ENCODE assay signal across 30 mouse cellular contexts in the genomic region with DNA sequence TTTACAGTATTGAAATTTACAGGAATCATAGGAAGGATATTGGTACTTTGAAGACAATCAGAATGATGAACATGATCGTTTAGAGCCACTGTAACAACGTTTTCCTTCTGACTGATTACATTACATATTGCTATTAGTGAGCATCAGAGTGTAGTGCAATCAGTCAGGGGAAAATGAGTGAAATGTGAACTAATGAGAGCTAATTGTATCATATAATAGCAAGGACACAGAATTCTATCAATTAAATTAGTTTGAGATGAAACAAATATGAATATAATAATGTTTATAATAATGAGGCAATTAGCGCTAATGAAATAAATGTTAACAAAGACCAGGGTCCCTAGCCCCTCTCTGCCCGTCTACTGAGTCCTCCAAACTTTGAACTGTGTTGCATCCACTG.
"Had no signal": no experiment of that assay in that cellular context is flagged by ENCODE, and none has a peak within 500 bp of the region (broad histone marks: within the 10 kb centered on the region; RNA-seq: fewer than 3 reads in every experiment).

No protein-coding gene starts in this region.

- H3K27ac ChIP-seq: limb, embryonic 10.5 days; limb, embryonic 12.5 days; limb, embryonic 13.5 days; limb, embryonic 15.5 days; liver, embryonic 12.5 days; liver, embryonic 13.5 days; liver, embryonic 14.5 days; liver, embryonic 15.5 days; lung, embryonic 15.5 days; macrophage; midbrain, embryonic 10.5 days; midbrain, embryonic 12.5 days; midbrain, embryonic 13.5 days; midbrain, embryonic 15.5 days had no signal

- H3K36me3 ChIP-seq: limb, embryonic 10.5 days; limb, embryonic 12.5 days; limb, embryonic 13.5 days; limb, embryonic 15.5 days; liver, embryonic 12.5 days; liver, embryonic 13.5 days; liver, embryonic 15.5 days; lung, embryonic 15.5 days; midbrain, embryonic 10.5 days; midbrain, embryonic 12.5 days; midbrain, embryonic 13.5 days; midbrain, embryonic 15.5 days had no signal

- ATAC-seq: liver, embryonic 12.5 days; liver, postnatal 0 days; lung, postnatal 0 days; midbrain, embryonic 13.5 days; midbrain, embryonic 15.5 days; midbrain, embryonic 16.5 days had no signal

- H3K4me1 ChIP-seq: limb, embryonic 12.5 days; limb, embryonic 13.5 days; limb, embryonic 15.5 days; liver, embryonic 12.5 days; liver, embryonic 13.5 days; liver, embryonic 15.5 days; lung, embryonic 15.5 days; megakaryocyte, embryonic 14.5 days had no signal

- DNase-seq: left cerebral cortex, postnatal 4 days; liver; liver, embryonic 13.5 days; liver, postnatal 0 days; lung, adult 18-20 months; lung, adult 2 months; lung, embryonic 14.5 days; lung, postnatal 10 days; lung, postnatal 14 days; lung, postnatal 36 days; lung, postnatal 4 days had no signal

- H3K4me2 ChIP-seq: limb, embryonic 12.5 days; limb, embryonic 13.5 days; limb, embryonic 15.5 days; liver, embryonic 11.5 days; liver, embryonic 12.5 days; liver, embryonic 13.5 days; liver, embryonic 15.5 days; lung, embryonic 14.5 days; lung, embryonic 15.5 days; midbrain, embryonic 11.5 days; midbrain, embryonic 12.5 days; midbrain, embryonic 13.5 days; midbrain, embryonic 15.5 days had no signal

- H3K9me3 ChIP-seq: limb, embryonic 10.5 days; limb, embryonic 12.5 days; limb, embryonic 13.5 days; limb, embryonic 15.5 days; liver, embryonic 12.5 days; liver, embryonic 13.5 days; liver, embryonic 15.5 days; lung, embryonic 15.5 days; megakaryocyte, embryonic 14.5 days; midbrain, embryonic 10.5 days; midbrain, embryonic 12.5 days; midbrain, embryonic 13.5 days; midbrain, embryonic 15.5 days had no signal

- H3K4me3 ChIP-seq: limb, embryonic 10.5 days; limb, embryonic 12.5 days; limb, embryonic 13.5 days; limb, embryonic 15.5 days; liver, embryonic 12.5 days; liver, embryonic 13.5 days; liver, embryonic 15.5 days; lung, embryonic 15.5 days; megakaryocyte, embryonic 14.5 days; midbrain, embryonic 10.5 days; midbrain, embryonic 12.5 days; midbrain, embryonic 13.5 days; midbrain, embryonic 15.5 days; myocyte had no signal

- H3K27me3 ChIP-seq: limb, embryonic 12.5 days; limb, embryonic 13.5 days; limb, embryonic 15.5 days; liver, embryonic 12.5 days; liver, embryonic 13.5 days; liver, embryonic 15.5 days; lung, embryonic 15.5 days; megakaryocyte, embryonic 14.5 days; midbrain, embryonic 12.5 days; midbrain, embryonic 13.5 days; midbrain, embryonic 15.5 days had no signal

- H3K9ac ChIP-seq: limb, embryonic 12.5 days; limb, embryonic 13.5 days; limb, embryonic 15.5 days; liver, embryonic 12.5 days; liver, embryonic 13.5 days; liver, embryonic 14.5 days; liver, embryonic 15.5 days; liver, postnatal 0 days; lung, embryonic 14.5 days; lung, embryonic 15.5 days; midbrain, embryonic 12.5 days; midbrain, embryonic 13.5 days; midbrain, embryonic 15.5 days had no signal
